Mouse (Mus musculus): ENCODE data around the gene Cdk10. TPM values are rescaled to one million over a fixed set of nuclear protein-coding genes. Genes with fewer than 3 reads are reported as not detected.

Gene Cdk10
- polyA plus RNA-seq, 1 experiment from 2014 or later: 42.4 TPM

- no peaks in the 10 kb centered on the region for H3K27me3 ChIP-seq
- ATAC-seq (ENCODE audit: low read depth): no peak
Measured at GRCm38 (mm10) chr8:123280302-123281094, 55.9 kb downstream of the Cdk10 start.

More at GRCm38 (mm10) chr8:123280302-123281094, 55.9 kb downstream of the Cdk10 start:
- H3K9me3 ChIP-seq: no peaks in the 10 kb centered on the region
- no peaks in the 10 kb centered on the region for H3K4me1 ChIP-seq (replicated peaks)
- H3K4me2 ChIP-seq: no peak overlapping the region
- H3K36me3 ChIP-seq: no peaks in the 10 kb centered on the region
- no peak overlapping the region for H3K9ac ChIP-seq
- 87% methylated on average over 13 of the region's 13 CpGs for WGBS
- H3K27ac ChIP-seq (replicated peaks): no peak overlapping the region
- H3K4me3 ChIP-seq: no peak overlapping the region

Other genes with a start within 250 kb of the Cdk10 start
- 43.2 and 58.2 TPM in 2 replicates for gene Ankrd11, start 182.6 kb upstream of the Cdk10 start, polyA plus RNA-seq (2015; fragmentation: Nextera tagmentation; extraction: Ambion mirVana)
- 48.7 and 50.1 TPM in 2 replicates for gene Spg7, start 161.9 kb upstream of the Cdk10 start, polyA plus RNA-seq (2015; fragmentation: Nextera tagmentation; extraction: Ambion mirVana)
- gene Rpl13, start 122.5 kb upstream of the Cdk10 start, polyA plus RNA-seq (2015; fragmentation: Nextera tagmentation; extraction: Ambion mirVana): 629 and 772 TPM in 2 replicates
- 0.68 and 1.1 TPM in 2 replicates for gene Cpne7, start 107.5 kb upstream of the Cdk10 start, polyA plus RNA-seq (2015; fragmentation: Nextera tagmentation; extraction: Ambion mirVana)
- gene Sult5a1, start 66.5 kb upstream of the Cdk10 start, polyA plus RNA-seq (2015; fragmentation: Nextera tagmentation; extraction: Ambion mirVana): 1.2 and 2.4 TPM in 2 replicates
- gene Dpep1, start 38.6 kb upstream of the Cdk10 start, polyA plus RNA-seq (2015; fragmentation: Nextera tagmentation; extraction: Ambion mirVana): 0.08 and 0.19 TPM in 2 replicates
- gene Chmp1a, start 12.1 kb upstream of the Cdk10 start, polyA plus RNA-seq (2015; fragmentation: Nextera tagmentation; extraction: Ambion mirVana): 164 and 175 TPM in 2 replicates
- gene Spata33, start 12.0 kb upstream of the Cdk10 start, polyA plus RNA-seq (2015; fragmentation: Nextera tagmentation; extraction: Ambion mirVana): 7.6 and 7.7 TPM in 2 replicates
- gene Spata2l, start 11.4 kb downstream of the Cdk10 start, polyA plus RNA-seq (2015; fragmentation: Nextera tagmentation; extraction: Ambion mirVana): 4.4 and 4.8 TPM in 2 replicates
- 22.1 and 24.1 TPM in 2 replicates for gene Zfp276, start 29.4 kb downstream of the Cdk10 start, polyA plus RNA-seq (2015; fragmentation: Nextera tagmentation; extraction: Ambion mirVana)
- 49.2 and 50.0 TPM in 2 replicates for gene Vps9d1, start 29.5 kb downstream of the Cdk10 start, polyA plus RNA-seq (2015; fragmentation: Nextera tagmentation; extraction: Ambion mirVana)
- gene Fanca, start 93.7 kb downstream of the Cdk10 start, polyA plus RNA-seq (2015; fragmentation: Nextera tagmentation; extraction: Ambion mirVana): 9.3 and 11.0 TPM in 2 replicates
- gene Spire2, start 107.9 kb downstream of the Cdk10 start, polyA plus RNA-seq (2015; fragmentation: Nextera tagmentation; extraction: Ambion mirVana): 35.9 and 40.2 TPM in 2 replicates
- 317 and 328 TPM in 2 replicates for gene Tcf25, start 148.9 kb downstream of the Cdk10 start, polyA plus RNA-seq (2015; fragmentation: Nextera tagmentation; extraction: Ambion mirVana)
- 0.21 and 0.22 TPM in 2 replicates for gene Mc1r, start 182.3 kb downstream of the Cdk10 start, polyA plus RNA-seq (2015; fragmentation: Nextera tagmentation; extraction: Ambion mirVana)
- 1,543 and 1,658 TPM in 2 replicates for gene Tubb3, start 186.6 kb downstream of the Cdk10 start, polyA plus RNA-seq (2015; fragmentation: Nextera tagmentation; extraction: Ambion mirVana)
- 43.3 and 44.5 TPM in 2 replicates for gene Def8, start 198.7 kb downstream of the Cdk10 start, polyA plus RNA-seq (2015; fragmentation: Nextera tagmentation; extraction: Ambion mirVana)

Data from neural tube, embryonic 13.5 days (tissue).